Mouse (Mus musculus): Measurements from ENCODE around the gene Yes1. TPM values are rescaled to one million over a fixed set of nuclear protein-coding genes. Genes with fewer than 3 reads are reported as not detected.
A peak's percentile ranks its signal among the peaks of the same experiment; 100 is the strongest.

Gene Yes1
- polyA plus RNA-seq (2012; ENCODE audit: insufficient read depth, insufficient read length, missing spikeins): not detected in 2 replicates

- H3K27ac ChIP-seq (ENCODE audit: insufficient read depth, low read depth, low read length): no peak within 1 kb of the TSS
These were observed at the start of gene Yes1 for GRCm38 (mm10) chr5:32610801-32611340. Gene Yes1, plus strand, starts transcription at chr5:32611171.

GRCm38 (mm10) chr5:32564697-32565096 lies 46.3 kb upstream of the Yes1 start:
- TF ChIP-seq POLR2A (IDR thresholded peaks at IDR 0.05; ENCODE audit: borderline replicate concordance, low read depth, low read length): no peak
- no peak for TF ChIP-seq CTCF (IDR thresholded peaks at IDR 0.05; ENCODE audit: low read depth, low read length)
- H3K4me3 ChIP-seq (ENCODE audit: insufficient read depth, low read length): no peak overlapping the region
- no peak overlapping the region for H3K27ac ChIP-seq (ENCODE audit: insufficient read depth, low read depth, low read length)
- no peaks in the 10 kb centered on the region for H3K4me1 ChIP-seq (ENCODE audit: control insufficient read depth, insufficient read depth, low read length)

More at GRCm38 (mm10) chr5:32610801-32611340, at the start of gene Yes1:
- Histone ChIP-seq H3K4me1 (ENCODE audit: control insufficient read depth, insufficient read depth, low read length) (0 out of 2 replicates have a peak, but pooled peaks cover 2% of the 10 kb centered on the region), H3K4me3 (ENCODE audit: insufficient read depth, low read length) (peak within 1 kb of the TSS; percentile 60)
- no peak for TF ChIP-seq CTCF (IDR thresholded peaks at IDR 0.05; ENCODE audit: low read depth, low read length)
- no peak for TF ChIP-seq POLR2A (IDR thresholded peaks at IDR 0.05; ENCODE audit: borderline replicate concordance, low read depth, low read length)

- H3K27ac ChIP-seq (ENCODE audit: insufficient read depth, low read depth, low read length): no peak overlapping the region
- TF ChIP-seq POLR2A (IDR thresholded peaks at IDR 0.05; ENCODE audit: borderline replicate concordance, low read depth, low read length) (no peak), CTCF (IDR thresholded peaks at IDR 0.05; ENCODE audit: low read depth, low read length) (no peak)
These were observed 39.2 kb upstream of the Yes1 start for GRCm38 (mm10) chr5:32571802-32572201.

GRCm38 (mm10) chr5:32588136-32588535 lies 22.8 kb upstream of the Yes1 start:
- no peaks in the 10 kb centered on the region for H3K4me1 ChIP-seq (ENCODE audit: control insufficient read depth, insufficient read depth, low read length)
- no peak overlapping the region for H3K4me3 ChIP-seq (ENCODE audit: insufficient read depth, low read length)
- no peak overlapping the region for H3K27ac ChIP-seq (ENCODE audit: insufficient read depth, low read depth, low read length)
- TF ChIP-seq CTCF (IDR thresholded peaks at IDR 0.05; ENCODE audit: low read depth, low read length): peak; percentile 68
- TF ChIP-seq POLR2A (IDR thresholded peaks at IDR 0.05; ENCODE audit: borderline replicate concordance, low read depth, low read length): no peak

More at GRCm38 (mm10) chr5:32571802-32572201, 39.2 kb upstream of the Yes1 start:
- H3K4me3 ChIP-seq (ENCODE audit: insufficient read depth, low read length): no peak overlapping the region
- H3K4me1 ChIP-seq (ENCODE audit: control insufficient read depth, insufficient read depth, low read length): no peaks in the 10 kb centered on the region

- Histone ChIP-seq H3K4me3 (ENCODE audit: insufficient read depth, low read length) (no peak overlapping the region), H3K4me1 (ENCODE audit: control insufficient read depth, insufficient read depth, low read length) (no peaks in the 10 kb centered on the region), H3K27ac (ENCODE audit: insufficient read depth, low read depth, low read length) (no peak overlapping the region)
- no peak for TF ChIP-seq POLR2A (IDR thresholded peaks at IDR 0.05; ENCODE audit: borderline replicate concordance, low read depth, low read length)
- no peak for TF ChIP-seq CTCF (IDR thresholded peaks at IDR 0.05; ENCODE audit: low read depth, low read length)
These were observed 17.2 kb upstream of the Yes1 start for GRCm38 (mm10) chr5:32593793-32594192.

GRCm38 (mm10) chr5:32594358-32594757 lies 16.6 kb upstream of the Yes1 start:
- no peak overlapping the region for H3K4me3 ChIP-seq (ENCODE audit: insufficient read depth, low read length)
- H3K27ac ChIP-seq (ENCODE audit: insufficient read depth, low read depth, low read length): no peak overlapping the region
- no peak for TF ChIP-seq POLR2A (IDR thresholded peaks at IDR 0.05; ENCODE audit: borderline replicate concordance, low read depth, low read length)
- TF ChIP-seq CTCF (IDR thresholded peaks at IDR 0.05; ENCODE audit: low read depth, low read length): no peak

GRCm38 (mm10) chr5:32605911-32606310 lies 5.1 kb upstream of the Yes1 start:
- no peak overlapping the region for H3K4me3 ChIP-seq (ENCODE audit: insufficient read depth, low read length)
- H3K4me1 ChIP-seq (ENCODE audit: control insufficient read depth, insufficient read depth, low read length): 0 out of 2 replicates have a peak, but pooled peaks cover 2% of the 10 kb centered on the region
- H3K27ac ChIP-seq (ENCODE audit: insufficient read depth, low read depth, low read length): no peak overlapping the region
- TF ChIP-seq CTCF (IDR thresholded peaks at IDR 0.05; ENCODE audit: low read depth, low read length): no peak
- no peak for TF ChIP-seq POLR2A (IDR thresholded peaks at IDR 0.05; ENCODE audit: borderline replicate concordance, low read depth, low read length)

More at GRCm38 (mm10) chr5:32594358-32594757, 16.6 kb upstream of the Yes1 start:
- H3K4me1 ChIP-seq (ENCODE audit: control insufficient read depth, insufficient read depth, low read length): no peaks in the 10 kb centered on the region

- TF ChIP-seq POLR2A (IDR thresholded peaks at IDR 0.05; ENCODE audit: borderline replicate concordance, low read depth, low read length) (no peak), CTCF (IDR thresholded peaks at IDR 0.05; ENCODE audit: low read depth, low read length) (no peak)
- no peak overlapping the region for H3K27ac ChIP-seq (ENCODE audit: insufficient read depth, low read depth, low read length)
- H3K4me1 ChIP-seq (ENCODE audit: control insufficient read depth, insufficient read depth, low read length): 0 out of 2 replicates have a peak, but pooled peaks cover 2% of the 10 kb centered on the region
- H3K4me3 ChIP-seq (ENCODE audit: insufficient read depth, low read length): no peak overlapping the region
These were observed 3.1 kb upstream of the Yes1 start for GRCm38 (mm10) chr5:32607776-32608355.

- no peak overlapping the region for H3K4me3 ChIP-seq (ENCODE audit: insufficient read depth, low read length)
- no peak overlapping the region for H3K27ac ChIP-seq (ENCODE audit: insufficient read depth, low read depth, low read length)
- no peak for TF ChIP-seq CTCF (IDR thresholded peaks at IDR 0.05; ENCODE audit: low read depth, low read length)
- TF ChIP-seq POLR2A (IDR thresholded peaks at IDR 0.05; ENCODE audit: borderline replicate concordance, low read depth, low read length): no peak
- 0 out of 2 replicates have a peak, but pooled peaks cover 2% of the 10 kb centered on the region for H3K4me1 ChIP-seq (ENCODE audit: control insufficient read depth, insufficient read depth, low read length)
These were observed 2.5 kb upstream of the Yes1 start for GRCm38 (mm10) chr5:32608516-32608915.
